ENCODE assay signal across 13 mouse cellular contexts in genomic region chr12:76640620-76641019, GRCm38 (mm10).
DNase-seq lines count a peak whose midpoint lies in the region; ATAC-seq lines count a peak whose summit lies in the region.
"Had no signal": no experiment of that assay in that cellular context is flagged by ENCODE, and none has a peak within 500 bp of the region (broad histone marks: within the 10 kb centered on the region; RNA-seq: fewer than 3 reads in every experiment).

No protein-coding gene starts in this region.

- H3K27me3 ChIP-seq in heart, embryonic 11.5 days (ENCODE audit: control insufficient read depth, insufficient read depth, low read length) = no peaks in the 10 kb centered on the region
- H3K27me3 ChIP-seq in intestine, embryonic 15.5 days (replicated peaks) = no peaks in the 10 kb centered on the region
- H3K27me3 ChIP-seq in hindbrain, embryonic 14.5 days (ENCODE audit: control insufficient read depth, insufficient read depth, low read length) = no peaks in the 10 kb centered on the region
- H3K27me3 ChIP-seq: embryonic facial prominence, embryonic 15.5 days had no signal

- no peak for DNase-seq in cerebellum, adult 9-11 months
- DNase-seq in heart, postnatal 4 days = no peak
- peak; percentile 38 for DNase-seq in right cerebral cortex, adult 18-20 months
- no peak for DNase-seq in right cerebral cortex, postnatal 25 days
- DNase-seq in hindbrain, embryonic 14.5 days (ENCODE audit: low spot score) = no peak
- DNase-seq: lung, adult 18-20 months had no signal

- peaks cover 9% of the 10 kb centered on the region for H3K4me1 ChIP-seq in heart, embryonic 11.5 days (ENCODE audit: control insufficient read depth, insufficient read depth, low read length)
- peaks cover 9% of the 10 kb centered on the region for H3K4me1 ChIP-seq in intestine, embryonic 15.5 days (replicated peaks)
- H3K4me1 ChIP-seq in hindbrain, embryonic 14.5 days (replicated peaks; ENCODE audit: control insufficient read depth, insufficient read depth, low read length) = peaks cover 10% of the 10 kb centered on the region

- H3K27ac ChIP-seq in heart, embryonic 11.5 days (ENCODE audit: low read depth, low read length) = no peak overlapping the region
- no peak overlapping the region for H3K27ac ChIP-seq in intestine, embryonic 15.5 days
- no peak overlapping the region for H3K27ac ChIP-seq in hindbrain, embryonic 14.5 days
- H3K27ac ChIP-seq: embryonic facial prominence, embryonic 15.5 days; midbrain, embryonic 12.5 days had no signal

- H3K4me2 ChIP-seq in heart, embryonic 11.5 days = 0 out of 2 replicates have a peak overlapping the region, but pooled peaks have one; percentile 1
- no peak overlapping the region for H3K4me2 ChIP-seq in intestine, embryonic 15.5 days (replicated peaks)
- H3K4me2 ChIP-seq in hindbrain, embryonic 14.5 days (replicated peaks) = no peak overlapping the region
- H3K4me2 ChIP-seq: embryonic facial prominence, embryonic 15.5 days; midbrain, embryonic 12.5 days had no signal

- H3K4me3 ChIP-seq in heart, embryonic 11.5 days (ENCODE audit: low read depth, low read length) = no peak overlapping the region
- H3K4me3 ChIP-seq in intestine, embryonic 15.5 days (replicated peaks) = no peak overlapping the region
- no peak overlapping the region for H3K4me3 ChIP-seq in hindbrain, embryonic 14.5 days (replicated peaks; ENCODE audit: low read length)
- H3K4me3 ChIP-seq: embryonic facial prominence, embryonic 15.5 days; midbrain, embryonic 12.5 days had no signal

- no peaks in the 10 kb centered on the region for H3K9me3 ChIP-seq in heart, embryonic 11.5 days (replicated peaks; ENCODE audit: control insufficient read depth, low read length)
- no peaks in the 10 kb centered on the region for H3K9me3 ChIP-seq in intestine, embryonic 15.5 days
- H3K9me3 ChIP-seq in hindbrain, embryonic 14.5 days (ENCODE audit: control insufficient read depth, low read length) = no peaks in the 10 kb centered on the region
- H3K9me3 ChIP-seq: embryonic facial prominence, embryonic 15.5 days; G1E; midbrain, embryonic 12.5 days had no signal

- H3K36me3 ChIP-seq in heart, embryonic 11.5 days (ENCODE audit: control insufficient read depth, insufficient read depth, low read length) = no peaks in the 10 kb centered on the region
- H3K36me3 ChIP-seq in intestine, embryonic 15.5 days = no peaks in the 10 kb centered on the region
- no peaks in the 10 kb centered on the region for H3K36me3 ChIP-seq in hindbrain, embryonic 14.5 days (replicated peaks; ENCODE audit: control insufficient read depth, insufficient read depth)
- H3K36me3 ChIP-seq: embryonic facial prominence, embryonic 15.5 days; midbrain, embryonic 12.5 days had no signal

- H3K9ac ChIP-seq in heart, embryonic 11.5 days (ENCODE audit: low read depth, low read length) = no peak overlapping the region
- no peak overlapping the region for H3K9ac ChIP-seq in intestine, embryonic 15.5 days
- no peak overlapping the region for H3K9ac ChIP-seq in hindbrain, embryonic 14.5 days
- H3K9ac ChIP-seq: embryonic facial prominence, embryonic 15.5 days; midbrain, embryonic 12.5 days had no signal

- WGBS in heart, embryonic 11.5 days (ENCODE audit: insufficient replicate concordance) = 34% methylated on average over 8 of the region's 8 CpGs
- 49% methylated on average over 8 of the region's 8 CpGs for WGBS in intestine, embryonic 15.5 days
- WGBS in hindbrain, embryonic 14.5 days = 59% methylated on average over 8 of the region's 8 CpGs

- ATAC-seq in cerebellum, adult (ENCODE audit: insufficient number of reproducible peaks, low FRiP score, low TSS enrichment) = 0 out of 2 replicates have a peak, but pooled peaks have one; percentile 51
- no peak for ATAC-seq in heart, embryonic 11.5 days (replicated peaks; ENCODE audit: insufficient number of reproducible peaks, low FRiP score, low TSS enrichment)
- ATAC-seq in intestine, embryonic 15.5 days = no peak
- no peak for ATAC-seq in hindbrain, embryonic 14.5 days (ENCODE audit: low FRiP score)
- ATAC-seq: intestine, postnatal 0 days had no signal
